Mouse (Mus musculus) E14TG2a.4 (cell line): ENCODE data around the gene Nudt3.

Source experiments
- CTCF ChIP-seq: conservative IDR thresholded peaks from 2 replicates; pipeline ENCODE4 v1.5.1; 2014; ENCODE audit warnings: low read length
- NANOG ChIP-seq: IDR thresholded peaks from 2 replicates; pipeline ENCODE4 v1.6.1; 2014; ENCODE audit warnings: borderline replicate concordance, low read length, mixed read lengths
- POU5F1 ChIP-seq: IDR thresholded peaks from 2 replicates; pipeline ENCODE4 v1.6.1; 2014; ENCODE audit warnings: low read length, borderline replicate concordance

DNA sequence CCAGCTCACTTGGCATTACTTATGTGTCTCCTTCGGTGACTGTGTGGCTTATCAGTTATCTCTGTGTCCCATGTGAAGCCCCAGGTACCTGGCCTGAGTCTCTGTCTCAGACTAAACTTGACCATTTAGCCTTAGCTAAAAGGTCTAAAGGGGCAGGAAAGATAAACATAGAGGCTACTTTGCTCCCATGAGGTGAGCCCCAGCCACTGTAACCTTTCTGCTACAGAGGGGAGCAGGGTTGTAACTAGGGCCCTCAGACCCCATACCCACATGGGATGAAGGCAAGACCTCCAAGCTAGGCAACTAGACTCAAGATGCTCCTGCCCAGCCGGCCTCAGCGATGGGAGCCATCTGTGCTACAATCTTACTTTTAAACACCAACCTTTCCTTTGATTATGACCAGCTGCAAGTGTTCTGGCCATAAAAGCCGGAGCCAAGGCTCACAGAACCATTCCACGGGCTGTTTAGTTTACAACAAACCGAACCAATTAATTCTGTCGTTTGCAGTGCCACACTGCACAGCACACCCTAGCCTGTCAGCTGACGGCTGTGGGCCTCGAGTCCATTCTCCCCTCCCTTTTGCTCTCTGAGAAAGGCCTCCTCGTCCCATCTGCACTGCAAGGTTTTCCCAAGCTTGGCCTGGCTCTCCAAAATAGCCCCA lies 48.0 kb downstream of the Nudt3 start:
- TF ChIP-seq POU5F1 (no peak), CTCF (no peak), NANOG (no peak)
